Mouse (Mus musculus) gastrocnemius, adult 8-10 months (tissue): ENCODE results near the gene Pla2g16. TPM values are rescaled to one million over a fixed set of nuclear protein-coding genes. Genes with fewer than 3 reads are reported as not detected.

Source experiments
- DNase-seq, 2 experiments: peaks; one replicate each; pipeline ENCODE4 v3.0.0; 2022; ENCODE audit warnings: low spot score in 2 of 2
- total RNA-seq, 4 experiments: library from RNA; stranded (reverse); gene quantifications; 2 replicates each; pipeline ENCODE4 v1.2.4; 2022

The Pla2g16 gene
- total RNA-seq, 4 experiments from 2014 or later = 97.9 to 127 (median 108) TPM

GRCm38 (mm10) chr19:7611942-7612757 is 54.9 kb downstream of the Pla2g16 start, which contains the start of gene Hrasls5:
Gene Hrasls5 (plus strand): TSS chr19:7612541.
- no peak for DNase-seq

- DNase-seq = no peak
Measured at GRCm38 (mm10) chr19:7613151-7613550, 55.9 kb downstream of the Pla2g16 start.

- DNase-seq = no peak
Measured at GRCm38 (mm10) chr19:7616231-7616930, 59.1 kb downstream of the Pla2g16 start.

- no peak for DNase-seq
Measured at GRCm38 (mm10) chr19:7617085-7617484, 59.8 kb downstream of the Pla2g16 start.

- DNase-seq = peak in 1 of 2 experiments; percentile 22
Measured at GRCm38 (mm10) chr19:7617696-7618095, 60.4 kb downstream of the Pla2g16 start.

GRCm38 (mm10) chr19:7633021-7633420 is 75.8 kb downstream of the Pla2g16 start:
- no peak for DNase-seq

- no peak for DNase-seq
Measured at GRCm38 (mm10) chr19:7633786-7634185, 76.5 kb downstream of the Pla2g16 start.

Other genes with a start within 250 kb of the Pla2g16 start
- 10 to 100 TPM; 31.8 to 40.1 (median 35.2) TPM for gene Mark2, start 215.6 kb upstream of the Pla2g16 start, total RNA-seq
- gene Spindoc, start 174.5 kb upstream of the Pla2g16 start, total RNA-seq = 1 to 10 TPM; 6.8 to 8.6 (median 7.3) TPM
- 1 to 10 TPM; 3.1 to 4.1 (median 3.8) TPM for gene 2700081O15Rik, start 139.8 kb upstream of the Pla2g16 start, total RNA-seq
- gene Rtn3, start 74.2 kb upstream of the Pla2g16 start, total RNA-seq = 10 to 100 TPM; 26.8 to 30.2 (median 27.1) TPM
- 1 to 10 TPM; 5.6 to 8.0 (median 7.1) TPM for gene Atl3, start 63.4 kb upstream of the Pla2g16 start, total RNA-seq
- gene Lgals12, start 49.7 kb downstream of the Pla2g16 start, total RNA-seq = 1 to 10 TPM in 2 of 4 experiments, under 1 TPM in 2; 0.46 to 2.0 (median 1.2) TPM
- gene Hrasls5, start 55.1 kb downstream of the Pla2g16 start, total RNA-seq = not detected
- gene Slc22a19, start 153.9 kb downstream of the Pla2g16 start, total RNA-seq = not detected
- not detected for gene Slc22a26, start 245.2 kb downstream of the Pla2g16 start, total RNA-seq